Mouse (Mus musculus): Measurements from ENCODE around the gene Flt3.

DNA sequence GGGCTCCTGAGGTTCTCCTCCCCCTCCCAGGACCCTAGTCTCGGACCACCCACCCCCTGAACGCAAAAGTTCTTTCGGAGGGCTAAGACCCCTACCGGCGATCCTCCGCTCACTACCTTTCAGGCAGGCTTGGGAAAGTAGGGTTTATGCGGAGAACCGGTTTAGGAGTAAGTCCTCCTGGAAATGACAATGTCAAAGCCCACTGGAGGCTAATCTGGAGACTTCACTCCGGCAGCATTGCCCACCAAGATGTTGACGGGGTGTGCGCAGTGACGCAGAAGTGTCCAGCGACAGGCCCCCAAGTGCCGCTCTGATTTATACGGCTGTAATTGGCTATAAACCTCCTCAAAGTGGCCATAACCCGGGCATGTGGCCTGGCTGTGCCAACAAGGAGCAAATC lies 95.1 kb downstream of the Flt3 start:
- TF ChIP-seq CTCF (IDR thresholded peaks at IDR 0.05; ENCODE audit: extremely low read depth, insufficient read length, insufficient replicate concordance, low read depth, low read length), result no peak
- no peak for TF ChIP-seq POLR2A (IDR thresholded peaks at IDR 0.05; ENCODE audit: low read depth, low read length)
